Mouse (Mus musculus): ENCODE data around the gene Tubb4b. TPM values are rescaled to one million over a fixed set of nuclear protein-coding genes. Genes with fewer than 3 reads are reported as not detected.

Tubb4b gene
- 327 TPM for polyA plus RNA-seq (2014; fragmentation: Illumina TruSeq; extraction: RNeasy Lipid Tissue Mini Kit (QIAGEN cat#74804); ENCODE audit: low read depth, low replicate concordance)

DNA sequence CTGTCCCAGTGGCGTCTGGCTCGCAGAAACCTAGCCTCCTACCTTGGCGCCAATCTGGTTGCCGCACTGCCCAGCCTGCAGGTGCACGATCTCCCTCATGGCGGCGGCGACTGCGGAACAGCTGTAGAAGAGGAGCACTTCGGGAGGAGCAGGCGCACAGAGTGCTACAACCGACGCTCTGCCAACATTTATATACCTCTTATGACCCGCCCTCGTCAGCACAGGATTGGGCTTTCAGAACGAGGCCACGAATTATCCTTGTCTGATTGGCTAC lies at the start of gene Tubb4b:
Tubb4b (minus strand) TSS at position 211 of the 274 bp plus-strand sequence.

GRCm38 (mm10) chr2:25271827-25272511 lies 47.5 kb upstream of the Tubb4b start, which contains the start of the genes Ssna1 and Anapc2:
TSS of gene Ssna1 (minus strand) at chr2:25272438.
TSS of gene Anapc2 (plus strand) at chr2:25272478.

DNA sequence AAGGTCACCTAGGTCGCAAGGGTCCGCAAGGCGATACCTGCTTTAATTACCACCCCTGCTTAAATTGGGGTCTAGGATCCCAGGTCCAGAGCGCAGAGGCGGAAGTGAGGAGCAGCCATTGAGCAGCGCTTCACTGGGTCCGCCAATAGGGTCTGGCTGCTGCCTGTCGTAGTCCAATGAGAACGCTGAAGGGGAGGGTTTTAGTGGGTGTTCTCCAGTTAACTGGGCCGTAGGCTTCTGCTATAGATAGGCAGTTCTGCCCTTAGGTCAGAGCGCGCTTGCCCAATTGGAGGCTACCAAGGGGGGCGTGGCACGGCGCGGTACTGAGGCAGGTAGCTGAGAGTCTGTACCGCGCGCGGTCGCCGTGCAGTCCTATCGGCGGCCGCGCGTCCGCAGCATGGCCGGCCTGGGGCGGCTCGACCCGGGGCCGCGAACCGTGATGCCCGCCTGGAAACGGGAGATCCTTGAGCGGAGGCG lies 37.8 kb upstream of the Tubb4b start, which contains the start of gene Tprn:
Tprn (plus strand) TSS at position 328 of the 477 bp plus-strand sequence.

DNA sequence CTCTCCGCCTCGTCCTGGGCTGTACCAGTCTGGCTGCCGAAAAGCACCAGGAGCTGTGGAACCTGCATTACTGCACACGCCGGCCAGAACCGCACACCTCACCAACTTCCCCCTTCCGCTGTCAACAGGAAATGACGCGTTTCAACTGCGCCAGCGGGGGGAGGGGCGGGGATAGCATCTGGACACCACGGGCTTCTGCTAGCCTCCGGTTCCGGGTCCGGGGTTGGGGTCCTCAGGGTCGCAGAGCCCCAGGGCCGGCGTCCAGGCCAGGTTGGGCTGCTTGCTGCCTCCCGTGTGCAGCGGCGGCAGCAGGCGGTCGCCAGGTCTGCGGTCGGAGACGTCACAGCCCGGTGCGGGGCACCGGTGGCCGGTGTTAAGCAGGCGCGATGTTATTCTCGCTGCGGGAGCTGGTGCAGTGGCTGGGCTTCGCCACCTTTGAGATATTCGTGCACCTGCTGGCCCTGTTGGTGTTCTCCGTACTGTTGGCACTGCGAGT lies 30.8 kb upstream of the Tubb4b start, which contains the start of gene Tmem203:
Tmem203 (plus strand) TSS at position 156 of the 496 bp plus-strand sequence.

DNA sequence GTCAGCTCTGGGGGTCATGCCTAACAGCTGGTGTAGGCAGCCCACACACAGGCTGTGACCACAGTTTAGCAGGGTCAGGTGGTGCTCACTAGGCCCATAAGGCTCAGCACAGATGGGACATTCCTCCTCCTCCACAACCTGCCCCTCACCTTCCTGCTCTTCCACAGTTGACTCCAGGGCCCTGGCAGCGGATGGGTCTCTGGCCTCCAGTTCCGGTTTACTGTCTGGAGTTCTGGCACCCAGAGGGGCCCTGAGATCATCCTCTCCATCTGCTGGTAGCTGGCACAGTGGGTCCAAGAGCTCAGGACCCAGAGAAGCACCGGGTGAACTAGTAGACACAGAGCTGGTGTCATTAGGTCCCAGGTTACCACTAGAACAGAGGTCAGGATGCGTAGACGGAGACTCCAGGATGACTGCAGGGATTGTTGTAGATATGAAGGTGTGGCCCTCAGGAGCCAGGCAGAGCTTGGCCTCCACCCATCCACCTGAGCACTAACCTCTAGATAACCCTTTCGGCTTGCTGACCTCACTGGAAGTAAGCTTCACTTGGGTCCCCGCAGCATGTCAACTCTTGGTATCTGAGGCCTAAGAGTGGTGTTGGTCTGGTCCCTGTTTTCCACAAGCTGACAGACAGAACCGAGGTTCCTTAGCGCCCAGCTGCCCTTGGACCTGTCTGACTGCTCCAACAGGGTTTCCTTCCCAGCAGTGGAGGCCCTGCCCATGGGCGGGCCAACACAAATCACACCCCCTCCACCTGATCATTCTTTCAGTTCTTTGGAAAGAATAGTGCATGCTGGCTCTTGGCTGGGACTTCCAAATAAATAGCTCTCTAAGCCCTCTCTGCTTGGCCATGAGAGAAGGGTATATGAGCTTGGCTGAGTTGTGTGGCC lies 21.9 kb upstream of the Tubb4b start, which contains the start of gene AL732309.1:
AL732309.1 (minus strand) TSS at position 681 of the 890 bp plus-strand sequence.

GRCm38 (mm10) chr2:25242101-25242506 lies 17.6 kb upstream of the Tubb4b start, which contains the start of the genes Rnf208 and Cysrt1:
TSS of gene Rnf208 (plus strand) at chr2:25242255.
TSS of gene Cysrt1 (minus strand) at chr2:25242452.

GRCm38 (mm10) chr2:25236614-25237013 lies 12.1 kb upstream of the Tubb4b start, which contains the start of gene Rnf224:
TSS of gene Rnf224 (minus strand) at chr2:25236787.

DNA sequence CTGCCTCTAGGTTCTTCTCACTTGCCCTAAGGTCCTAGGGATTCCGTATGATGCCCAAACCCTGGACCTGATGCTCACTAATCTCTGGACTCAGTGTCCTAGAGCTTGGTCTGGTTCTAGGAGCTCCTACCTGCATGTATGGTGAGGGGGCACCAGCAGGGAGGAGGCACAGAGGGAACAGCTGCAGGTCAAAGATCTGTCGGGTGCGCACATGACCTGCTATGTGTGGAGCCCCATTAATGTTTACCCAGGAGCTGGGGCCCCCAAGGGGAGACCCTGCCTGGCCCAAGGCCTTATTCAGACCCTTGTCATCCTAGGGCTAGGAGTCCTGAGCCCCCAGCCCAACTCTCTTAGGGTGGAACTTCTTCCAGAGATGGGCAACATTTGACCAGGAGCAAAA lies 9.5 kb upstream of the Tubb4b start, which contains the start of gene Slc34a3:
Slc34a3 (minus strand) TSS at position 315 of the 400 bp plus-strand sequence.

GRCm38 (mm10) chr2:25218445-25218844 lies 6.1 kb downstream of the Tubb4b start, which contains the start of gene Fam166a:
TSS of gene Fam166a (plus strand) at chr2:25218745.

DNA sequence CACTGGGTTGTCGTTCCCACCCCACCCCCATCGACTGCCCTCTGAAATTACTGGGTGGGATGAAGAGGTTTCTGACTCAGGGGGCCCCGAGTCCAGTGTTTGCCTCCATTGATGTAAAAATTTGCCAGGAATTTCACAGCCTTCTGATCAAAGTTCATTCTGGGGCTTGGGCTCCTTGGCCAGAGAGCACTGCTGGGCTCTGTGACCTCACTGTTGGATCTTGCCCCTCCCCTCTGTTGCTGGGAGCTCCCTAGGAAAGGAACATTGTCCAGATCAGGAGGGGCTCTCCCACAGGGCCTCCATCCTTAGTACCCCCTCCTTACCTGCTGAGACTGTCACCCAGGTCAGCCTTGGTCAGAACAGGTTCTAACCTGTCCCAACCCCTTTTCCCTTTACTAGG lies 10.1 kb downstream of the Tubb4b start, which contains the start of gene Stpg3:
Stpg3 (minus strand) TSS at position 194 of the 400 bp plus-strand sequence.

DNA sequence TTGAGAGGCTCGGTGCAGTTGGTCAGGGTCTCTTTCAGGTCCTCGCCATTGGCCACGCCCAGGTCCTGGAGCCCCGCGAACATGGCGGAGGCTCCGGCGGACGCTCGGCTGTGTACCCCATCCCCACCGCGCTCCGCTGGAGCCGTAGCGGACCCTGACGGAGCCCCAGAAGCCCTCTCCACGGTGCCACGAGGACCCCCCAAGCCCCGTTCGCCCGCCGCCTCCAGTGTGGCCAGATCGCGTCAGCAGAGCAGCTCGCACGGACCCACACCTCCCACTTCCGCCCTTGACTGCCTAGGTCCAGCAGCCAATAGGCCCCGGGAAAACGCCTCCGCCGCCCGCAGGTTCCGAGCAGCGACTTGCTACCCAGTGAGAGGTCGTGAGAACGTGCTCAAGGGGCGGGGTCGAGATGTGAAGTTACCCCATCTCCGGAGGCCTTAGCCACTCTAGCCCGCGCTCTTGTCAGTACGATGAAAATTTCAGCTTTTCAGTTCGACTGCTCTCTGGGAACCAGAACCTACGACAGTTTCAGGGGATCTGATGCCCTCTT lies 13.3 kb downstream of the Tubb4b start, which contains the start of gene Nelfb:
Nelfb (minus strand) TSS at position 369 of the 550 bp plus-strand sequence.

DNA sequence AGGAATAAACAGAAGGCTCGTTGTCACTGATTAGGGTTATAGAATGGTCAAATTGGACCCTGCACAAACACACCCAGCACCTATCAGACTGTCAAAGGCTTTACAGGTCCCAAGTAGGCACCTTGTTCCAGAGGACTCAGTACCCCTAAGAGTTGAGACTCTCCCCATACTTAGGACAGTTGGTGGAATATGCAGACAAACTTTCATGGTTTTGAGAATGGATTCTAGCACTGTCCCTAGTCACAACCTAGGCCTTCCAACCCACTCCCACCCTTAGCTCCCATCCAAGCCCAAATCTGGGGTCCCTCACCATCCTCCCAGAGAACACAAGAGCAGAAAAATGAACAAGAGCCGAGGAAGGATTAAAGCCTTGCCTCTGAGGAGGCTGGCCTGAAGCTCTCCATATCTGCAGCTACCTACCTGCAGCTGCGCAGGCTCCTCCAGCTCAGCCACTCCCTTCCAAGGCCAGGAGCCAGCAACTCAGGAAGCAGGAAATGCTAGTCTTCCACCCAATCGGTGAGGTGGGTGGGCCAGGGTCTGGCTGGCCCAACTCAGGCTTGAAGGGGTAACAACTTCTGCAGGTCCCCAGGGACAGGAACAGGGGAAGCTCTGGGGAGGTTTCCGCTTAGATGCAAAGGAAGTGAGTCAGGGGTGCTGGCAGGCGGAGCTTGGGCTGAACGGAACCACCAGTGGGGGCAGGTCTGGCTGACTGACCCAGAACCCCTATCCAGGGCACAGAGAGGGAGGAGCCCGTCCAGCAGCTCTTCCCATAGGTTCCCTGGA lies 28.1 kb downstream of the Tubb4b start, which contains the start of gene Tor4a:
Tor4a (minus strand) TSS at position 715 of the 783 bp plus-strand sequence.

GRCm38 (mm10) chr2:25180478-25180903 lies 44.0 kb downstream of the Tubb4b start, which contains the start of gene Nrarp:
TSS of gene Nrarp (plus strand) at chr2:25180758.

Other genes starting within 250 kb of the Tubb4b start
- 50.8 TPM for gene Mrpl41, start 249.6 kb downstream of the Tubb4b start, polyA plus RNA-seq (2014; fragmentation: Illumina TruSeq; extraction: RNeasy Lipid Tissue Mini Kit (QIAGEN cat#74804); ENCODE audit: low read depth, low replicate concordance)
- gene Pnpla7, start 248.7 kb downstream of the Tubb4b start, polyA plus RNA-seq (2014; fragmentation: Illumina TruSeq; extraction: RNeasy Lipid Tissue Mini Kit (QIAGEN cat#74804); ENCODE audit: low read depth, low replicate concordance) = 34.9 TPM
- gene Nsmf, start 170.3 kb downstream of the Tubb4b start, polyA plus RNA-seq (2014; fragmentation: Illumina TruSeq; extraction: RNeasy Lipid Tissue Mini Kit (QIAGEN cat#74804); ENCODE audit: low read depth, low replicate concordance) = 3.6 TPM
- gene Entpd8, start 144.4 kb downstream of the Tubb4b start, polyA plus RNA-seq (2014; fragmentation: Illumina TruSeq; extraction: RNeasy Lipid Tissue Mini Kit (QIAGEN cat#74804); ENCODE audit: low read depth, low replicate concordance) = 0.20 TPM
- gene Noxa1, start 129.6 kb downstream of the Tubb4b start, polyA plus RNA-seq (2014; fragmentation: Illumina TruSeq; extraction: RNeasy Lipid Tissue Mini Kit (QIAGEN cat#74804); ENCODE audit: low read depth, low replicate concordance) = not detected
- gene Nrarp, start 43.9 kb downstream of the Tubb4b start, polyA plus RNA-seq (2014; fragmentation: Illumina TruSeq; extraction: RNeasy Lipid Tissue Mini Kit (QIAGEN cat#74804); ENCODE audit: low read depth, low replicate concordance) = 1.2 TPM
- 0.17 TPM for gene Tor4a, start 27.8 kb downstream of the Tubb4b start, polyA plus RNA-seq (2014; fragmentation: Illumina TruSeq; extraction: RNeasy Lipid Tissue Mini Kit (QIAGEN cat#74804); ENCODE audit: low read depth, low replicate concordance)
- gene Nelfb, start 13.2 kb downstream of the Tubb4b start, polyA plus RNA-seq (2014; fragmentation: Illumina TruSeq; extraction: RNeasy Lipid Tissue Mini Kit (QIAGEN cat#74804); ENCODE audit: low read depth, low replicate concordance) = 4.2 TPM
- 21.6 TPM for gene Stpg3, start 10.1 kb downstream of the Tubb4b start, polyA plus RNA-seq (2014; fragmentation: Illumina TruSeq; extraction: RNeasy Lipid Tissue Mini Kit (QIAGEN cat#74804); ENCODE audit: low read depth, low replicate concordance)
- gene Fam166a, start 6.0 kb downstream of the Tubb4b start, polyA plus RNA-seq (2014; fragmentation: Illumina TruSeq; extraction: RNeasy Lipid Tissue Mini Kit (QIAGEN cat#74804); ENCODE audit: low read depth, low replicate concordance) = 145 TPM
- not detected for gene Slc34a3, start 9.7 kb upstream of the Tubb4b start, polyA plus RNA-seq (2014; fragmentation: Illumina TruSeq; extraction: RNeasy Lipid Tissue Mini Kit (QIAGEN cat#74804); ENCODE audit: low read depth, low replicate concordance)
- not detected for gene Rnf224, start 12.1 kb upstream of the Tubb4b start, polyA plus RNA-seq (2014; fragmentation: Illumina TruSeq; extraction: RNeasy Lipid Tissue Mini Kit (QIAGEN cat#74804); ENCODE audit: low read depth, low replicate concordance)
- gene Rnf208, start 17.6 kb upstream of the Tubb4b start, polyA plus RNA-seq (2014; fragmentation: Illumina TruSeq; extraction: RNeasy Lipid Tissue Mini Kit (QIAGEN cat#74804); ENCODE audit: low read depth, low replicate concordance) = not detected
- gene Cysrt1, start 17.8 kb upstream of the Tubb4b start, polyA plus RNA-seq (2014; fragmentation: Illumina TruSeq; extraction: RNeasy Lipid Tissue Mini Kit (QIAGEN cat#74804); ENCODE audit: low read depth, low replicate concordance) = not detected
- 1.1 TPM for gene AL732309.1, start 22.2 kb upstream of the Tubb4b start, polyA plus RNA-seq (2014; fragmentation: Illumina TruSeq; extraction: RNeasy Lipid Tissue Mini Kit (QIAGEN cat#74804); ENCODE audit: low read depth, low replicate concordance)
- 0.80 TPM for gene Tmem203, start 30.7 kb upstream of the Tubb4b start, polyA plus RNA-seq (2014; fragmentation: Illumina TruSeq; extraction: RNeasy Lipid Tissue Mini Kit (QIAGEN cat#74804); ENCODE audit: low read depth, low replicate concordance)
- gene Tprn, start 37.9 kb upstream of the Tubb4b start, polyA plus RNA-seq (2014; fragmentation: Illumina TruSeq; extraction: RNeasy Lipid Tissue Mini Kit (QIAGEN cat#74804); ENCODE audit: low read depth, low replicate concordance) = 24.4 TPM
- gene Ssna1, start 47.7 kb upstream of the Tubb4b start, polyA plus RNA-seq (2014; fragmentation: Illumina TruSeq; extraction: RNeasy Lipid Tissue Mini Kit (QIAGEN cat#74804); ENCODE audit: low read depth, low replicate concordance) = 4.1 TPM
- 3.3 TPM for gene Anapc2, start 47.8 kb upstream of the Tubb4b start, polyA plus RNA-seq (2014; fragmentation: Illumina TruSeq; extraction: RNeasy Lipid Tissue Mini Kit (QIAGEN cat#74804); ENCODE audit: low read depth, low replicate concordance)
- not detected for gene Tmem210, start 63.4 kb upstream of the Tubb4b start, polyA plus RNA-seq (2014; fragmentation: Illumina TruSeq; extraction: RNeasy Lipid Tissue Mini Kit (QIAGEN cat#74804); ENCODE audit: low read depth, low replicate concordance)
- gene Lrrc26, start 65.2 kb upstream of the Tubb4b start, polyA plus RNA-seq (2014; fragmentation: Illumina TruSeq; extraction: RNeasy Lipid Tissue Mini Kit (QIAGEN cat#74804); ENCODE audit: low read depth, low replicate concordance) = not detected
- not detected for gene Grin1, start 94.5 kb upstream of the Tubb4b start, polyA plus RNA-seq (2014; fragmentation: Illumina TruSeq; extraction: RNeasy Lipid Tissue Mini Kit (QIAGEN cat#74804); ENCODE audit: low read depth, low replicate concordance)
- 21.6 TPM for gene Man1b1, start 107.6 kb upstream of the Tubb4b start, polyA plus RNA-seq (2014; fragmentation: Illumina TruSeq; extraction: RNeasy Lipid Tissue Mini Kit (QIAGEN cat#74804); ENCODE audit: low read depth, low replicate concordance)
- 0.50 TPM for gene Dpp7, start 131.7 kb upstream of the Tubb4b start, polyA plus RNA-seq (2014; fragmentation: Illumina TruSeq; extraction: RNeasy Lipid Tissue Mini Kit (QIAGEN cat#74804); ENCODE audit: low read depth, low replicate concordance)
- gene Uap1l1, start 141.0 kb upstream of the Tubb4b start, polyA plus RNA-seq (2014; fragmentation: Illumina TruSeq; extraction: RNeasy Lipid Tissue Mini Kit (QIAGEN cat#74804); ENCODE audit: low read depth, low replicate concordance) = 0.10 TPM
- gene Sapcd2, start 147.6 kb upstream of the Tubb4b start, polyA plus RNA-seq (2014; fragmentation: Illumina TruSeq; extraction: RNeasy Lipid Tissue Mini Kit (QIAGEN cat#74804); ENCODE audit: low read depth, low replicate concordance) = 0.06 TPM
- 0.10 TPM for gene Entpd2, start 171.2 kb upstream of the Tubb4b start, polyA plus RNA-seq (2014; fragmentation: Illumina TruSeq; extraction: RNeasy Lipid Tissue Mini Kit (QIAGEN cat#74804); ENCODE audit: low read depth, low replicate concordance)
- 0.70 TPM for gene Npdc1, start 174.6 kb upstream of the Tubb4b start, polyA plus RNA-seq (2014; fragmentation: Illumina TruSeq; extraction: RNeasy Lipid Tissue Mini Kit (QIAGEN cat#74804); ENCODE audit: low read depth, low replicate concordance)
- gene Fut7, start 198.6 kb upstream of the Tubb4b start, polyA plus RNA-seq (2014; fragmentation: Illumina TruSeq; extraction: RNeasy Lipid Tissue Mini Kit (QIAGEN cat#74804); ENCODE audit: low read depth, low replicate concordance) = not detected
- gene Abca2, start 204.0 kb upstream of the Tubb4b start, polyA plus RNA-seq (2014; fragmentation: Illumina TruSeq; extraction: RNeasy Lipid Tissue Mini Kit (QIAGEN cat#74804); ENCODE audit: low read depth, low replicate concordance) = 0.34 TPM
- not detected for gene Clic3, start 232.1 kb upstream of the Tubb4b start, polyA plus RNA-seq (2014; fragmentation: Illumina TruSeq; extraction: RNeasy Lipid Tissue Mini Kit (QIAGEN cat#74804); ENCODE audit: low read depth, low replicate concordance)
- gene Paxx, start 236.4 kb upstream of the Tubb4b start, polyA plus RNA-seq (2014; fragmentation: Illumina TruSeq; extraction: RNeasy Lipid Tissue Mini Kit (QIAGEN cat#74804); ENCODE audit: low read depth, low replicate concordance) = 2.9 TPM
- 27.8 TPM for gene Ptgds, start 245.3 kb upstream of the Tubb4b start, polyA plus RNA-seq (2014; fragmentation: Illumina TruSeq; extraction: RNeasy Lipid Tissue Mini Kit (QIAGEN cat#74804); ENCODE audit: low read depth, low replicate concordance)

Data from testis, adult 10 weeks (tissue).